Mouse (Mus musculus): ENCODE measurements around the gene Atg9b.

The Atg9b gene

DNA sequence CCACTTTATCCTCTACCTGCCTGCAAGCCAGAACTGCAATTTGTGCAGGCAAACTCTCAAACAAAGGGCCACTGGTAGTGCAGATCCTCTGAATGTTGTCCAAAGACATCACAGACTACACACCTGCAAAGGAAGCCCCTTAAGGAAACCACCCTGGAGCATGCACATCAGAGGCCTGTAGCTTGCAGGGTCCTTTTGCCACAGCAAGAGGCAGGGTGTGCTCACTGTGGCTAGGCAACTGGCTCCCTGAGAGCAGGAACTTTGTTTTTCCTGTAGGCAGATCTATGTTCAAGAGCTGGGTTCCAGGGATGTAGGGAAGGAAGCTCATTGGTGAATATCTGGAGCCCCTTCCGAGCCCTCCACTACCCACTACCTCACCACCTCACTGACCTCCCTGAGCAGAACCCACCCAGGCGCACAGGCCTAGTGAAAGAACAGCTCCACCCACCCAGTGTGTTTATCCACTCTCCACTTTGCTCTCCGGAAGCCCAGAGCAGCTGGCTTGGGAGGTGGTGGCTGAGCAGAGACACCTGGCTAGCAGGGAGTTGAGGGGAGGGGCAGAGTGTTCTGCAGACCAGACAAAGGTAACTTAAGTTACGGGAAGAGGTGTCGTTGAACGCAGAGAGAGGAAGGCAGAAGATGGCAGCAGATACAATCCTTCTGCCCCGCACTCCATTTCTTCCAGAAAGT, 44.6 kb downstream of the Atg9b start:
- DNase-seq: no peak

DNA sequence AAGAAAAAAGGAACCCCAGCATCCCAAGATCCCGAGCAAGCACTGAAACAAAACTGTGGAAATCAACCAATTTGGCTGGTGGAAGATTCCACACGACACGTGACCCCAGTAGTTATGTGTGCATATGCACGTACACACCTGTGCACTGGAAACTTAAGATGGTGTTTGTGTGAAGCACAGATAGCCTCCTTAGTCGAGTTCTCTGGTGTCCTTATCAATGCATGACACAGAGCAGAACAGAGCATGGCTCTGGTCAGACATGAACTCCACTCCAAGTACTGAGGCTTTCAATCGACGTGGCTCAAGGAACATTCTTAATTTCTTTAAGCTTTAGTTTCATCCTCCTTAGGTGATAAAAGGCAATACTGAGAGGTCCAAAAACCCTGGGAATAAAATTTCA, 45.6 kb downstream of the Atg9b start:
- DNase-seq: no peak

DNA sequence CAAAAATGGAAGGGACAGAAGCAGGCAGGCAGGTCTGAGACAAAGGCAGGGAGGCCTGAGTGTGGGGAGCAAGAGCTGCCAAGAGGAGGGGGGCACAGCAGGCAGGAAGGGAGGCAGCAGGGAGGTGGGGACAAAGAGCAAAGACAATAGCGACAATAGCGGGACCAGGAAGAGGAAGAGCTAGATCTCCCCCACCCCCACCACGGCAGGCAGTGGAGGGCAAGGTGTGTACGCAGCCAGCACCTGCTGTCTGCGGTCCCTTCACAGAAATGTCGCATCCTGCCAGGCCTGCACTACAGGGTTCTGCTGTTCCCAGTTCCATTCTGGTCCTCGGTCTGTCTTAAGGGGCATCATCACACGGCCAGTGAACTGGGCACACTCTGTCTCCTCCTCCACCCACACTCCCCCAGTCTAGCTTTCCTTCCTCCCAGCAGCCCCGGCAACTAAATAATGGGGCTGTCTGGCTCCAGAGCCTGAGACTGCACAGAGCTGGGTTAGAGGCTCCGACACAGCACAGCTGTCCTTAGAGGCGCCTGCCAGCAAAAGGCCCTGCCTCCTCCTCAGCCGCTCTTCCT, 47.4 kb downstream of the Atg9b start:
- DNase-seq: no peak

DNA sequence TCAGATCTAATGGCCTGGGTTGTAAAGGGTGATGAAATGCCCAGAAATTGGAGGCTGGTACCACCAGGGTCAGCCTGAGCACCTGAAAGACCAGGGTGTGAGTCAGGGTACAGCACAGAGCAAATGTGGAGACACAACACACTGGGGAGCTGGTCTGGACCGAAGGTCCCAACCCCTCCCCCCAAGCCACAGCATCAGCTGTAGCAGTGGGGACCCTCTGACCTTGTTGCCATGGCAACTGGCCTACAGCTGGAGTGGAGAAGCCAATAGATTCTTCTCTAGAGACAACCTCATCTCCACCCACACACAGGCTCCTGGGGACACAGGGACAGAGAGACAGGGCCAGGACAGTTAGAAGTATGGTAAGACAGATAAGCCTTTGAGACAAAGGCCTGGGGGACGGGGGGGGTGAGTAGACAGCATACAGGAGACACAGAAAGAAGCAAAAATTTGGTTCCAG, 47.9 kb downstream of the Atg9b start:
- DNase-seq: peak; percentile 84

DNA sequence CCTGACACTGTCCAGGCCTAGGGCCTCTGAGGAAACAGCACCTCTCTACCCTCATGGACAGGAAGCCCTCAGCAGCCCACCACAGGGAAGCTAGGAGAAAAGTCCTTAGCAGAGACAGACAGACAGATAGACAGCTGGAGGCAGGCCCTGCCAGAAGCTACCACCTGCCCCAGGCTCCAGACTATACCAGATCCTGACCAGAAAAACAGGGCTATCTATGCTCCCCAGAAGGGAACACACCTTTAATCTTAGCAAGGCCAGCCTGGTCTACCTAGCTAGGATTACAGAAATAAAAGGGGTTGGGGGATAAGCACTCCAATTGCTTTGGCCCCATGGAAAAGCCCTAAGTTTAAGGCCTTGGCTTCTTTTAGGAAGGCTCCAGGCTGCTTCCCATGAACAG, 48.6 kb downstream of the Atg9b start:
- peak; percentile 88 for DNase-seq

DNA sequence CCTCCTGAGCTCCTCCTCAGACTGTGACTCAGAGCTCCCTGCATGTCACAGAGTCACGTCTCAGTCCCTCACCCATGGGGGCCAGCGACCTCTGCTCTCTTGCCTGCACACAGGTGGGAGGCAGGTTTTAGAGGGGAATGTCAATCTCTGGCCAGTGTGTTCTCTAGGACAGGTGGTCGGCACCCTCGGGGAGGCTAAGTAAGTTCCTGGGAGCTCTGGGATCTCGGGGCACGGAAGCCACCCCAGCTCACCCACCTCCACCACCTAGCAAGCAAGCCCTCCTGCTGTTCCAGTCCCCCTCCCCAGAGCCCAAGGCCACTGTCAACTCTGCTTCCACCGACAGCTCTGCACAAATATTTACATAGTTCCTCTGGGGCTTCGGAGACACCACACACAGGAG, 49.0 kb downstream of the Atg9b start:
- peak; percentile 84 for DNase-seq

DNA sequence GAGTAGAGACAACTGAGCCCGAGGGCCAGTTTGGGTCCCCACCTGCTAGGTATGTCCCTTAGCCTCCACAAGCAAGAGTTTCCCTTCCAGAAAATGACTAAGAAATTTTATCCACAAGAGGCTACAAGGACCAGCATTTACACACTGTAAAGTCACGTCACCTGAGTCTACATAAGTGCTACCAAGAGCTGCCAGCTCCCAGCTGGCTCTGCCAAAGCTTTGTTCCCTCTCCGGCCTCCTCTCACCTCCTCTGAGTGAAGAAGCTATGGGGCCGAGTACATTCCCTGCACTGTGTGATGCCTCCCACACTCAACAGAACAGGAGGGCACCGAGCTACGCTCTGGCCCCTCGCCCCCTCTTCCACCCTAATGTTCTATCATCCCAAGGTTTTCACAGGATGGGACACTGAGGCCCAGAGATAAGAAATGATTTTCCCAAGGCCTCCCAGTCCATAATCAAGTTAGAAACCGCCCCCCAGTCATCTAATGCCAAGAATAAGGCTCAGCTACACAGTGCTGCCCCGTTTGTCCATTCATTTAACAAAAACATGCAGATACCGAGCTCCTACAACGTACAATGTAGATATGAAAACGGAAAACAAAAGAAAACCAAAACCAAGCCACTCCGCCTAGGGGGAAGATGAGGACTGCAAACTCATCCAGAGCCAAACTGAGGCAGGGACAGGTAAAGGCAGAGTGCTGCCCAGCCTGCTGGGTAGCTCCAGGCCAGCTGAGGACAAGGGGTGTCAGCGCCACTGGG, 49.6 kb downstream of the Atg9b start:
- DNase-seq: peak; percentile 92

DNA sequence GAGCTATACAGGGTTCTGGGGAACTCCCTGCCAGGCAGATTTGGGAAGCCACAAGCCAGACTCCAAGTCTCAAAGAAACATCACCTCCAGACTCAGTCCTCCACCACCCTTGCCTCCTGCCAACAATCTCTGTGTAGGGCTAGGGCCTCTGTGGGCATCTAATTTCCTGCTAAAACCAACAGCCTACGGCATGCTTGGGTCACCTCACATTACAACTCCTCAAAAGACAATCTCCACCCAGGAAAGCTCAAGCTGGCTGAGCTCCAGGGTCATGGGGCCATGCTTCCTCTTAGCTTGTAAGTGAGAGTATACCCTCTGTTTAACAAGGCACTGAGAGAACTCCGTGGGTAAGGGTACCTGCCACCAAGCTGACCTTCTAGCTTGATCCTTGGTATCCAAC, 54.1 kb downstream of the Atg9b start:
- peak; percentile 87 for DNase-seq

DNA sequence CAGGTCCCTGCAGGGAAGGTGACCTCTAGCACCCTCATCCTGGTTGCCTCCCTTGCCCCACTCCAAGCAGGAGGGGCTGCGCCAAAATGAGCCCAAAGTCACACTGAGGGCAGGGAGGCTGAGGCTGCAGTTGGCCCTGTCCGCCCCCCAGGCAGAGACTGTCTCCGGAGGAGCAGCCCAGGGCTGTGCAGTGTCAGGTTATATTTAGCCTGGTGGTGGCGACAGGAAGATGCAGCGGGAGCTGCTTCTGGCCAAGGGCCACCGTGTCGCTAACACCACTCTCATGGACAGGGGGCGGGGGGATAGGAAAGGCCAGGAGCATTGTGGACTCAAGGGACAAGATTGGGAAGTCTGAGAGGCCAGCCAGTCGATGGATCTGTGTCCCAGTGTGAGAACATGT, 54.6 kb downstream of the Atg9b start:
- peak; percentile 98 for DNase-seq

DNA sequence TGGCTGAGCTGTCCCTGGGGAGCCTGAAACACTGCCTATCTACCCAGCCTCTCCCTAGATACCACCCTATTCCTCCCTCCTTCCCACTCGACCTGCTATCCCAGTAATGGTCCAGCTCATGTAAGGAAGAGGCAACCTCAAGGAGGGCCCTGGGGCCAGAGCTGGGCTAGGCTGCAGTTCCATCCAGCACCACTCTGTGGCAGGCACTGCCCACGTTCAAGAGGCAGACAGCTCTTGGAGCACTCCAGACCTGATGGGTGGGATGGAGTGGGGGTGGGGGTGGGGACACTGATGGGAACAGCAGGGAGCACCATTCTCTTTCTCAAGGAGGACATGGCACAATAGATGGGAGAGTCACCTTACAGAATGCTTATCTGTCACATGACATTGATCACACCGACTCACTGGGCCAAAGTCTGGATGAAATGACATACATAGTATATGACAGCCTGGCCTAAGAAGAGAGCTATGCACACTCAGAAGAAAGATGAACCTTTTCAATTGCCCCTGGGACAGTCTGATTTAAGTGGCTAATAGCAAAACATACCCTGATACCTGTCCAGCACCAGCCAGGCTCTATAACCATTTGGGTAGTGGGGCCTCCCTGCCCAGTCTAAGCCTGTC, 55.9 kb downstream of the Atg9b start:
- peak; percentile 96 for DNase-seq

DNA sequence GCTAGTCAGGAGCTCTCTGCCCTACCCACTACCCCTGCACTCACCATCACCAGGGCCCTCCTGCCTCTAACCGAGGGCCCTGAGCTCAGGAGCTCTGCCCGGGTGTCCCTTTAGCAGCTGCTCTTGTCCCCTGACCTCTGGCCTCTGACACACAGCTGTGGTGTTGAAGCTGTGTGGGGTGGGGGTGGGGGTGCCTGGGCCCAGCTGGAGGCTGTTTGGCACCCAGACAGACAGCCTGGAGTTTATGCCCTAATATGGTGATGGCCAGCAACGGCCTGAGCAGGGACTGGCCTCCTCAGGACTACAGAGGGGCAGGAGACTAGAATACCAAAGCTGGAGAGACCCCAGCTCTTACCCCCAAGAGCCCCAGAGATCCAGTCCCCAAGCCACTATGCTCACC, 57.2 kb downstream of the Atg9b start:
- peak; percentile 89 for DNase-seq

Data from heart, adult 11 months (tissue).